Mouse (Mus musculus) heart, embryonic 12.5 days (tissue): Measurements from ENCODE around the gene Olfr31. TPM values are rescaled to one million over a fixed set of nuclear protein-coding genes. Genes with fewer than 3 reads are reported as not detected.

Experiments used
- polyA plus RNA-seq: library from polyadenylated mRNA; unstranded; fragments of >200 nt; fragmentation: Nextera tagmentation; extraction: Ambion mirVana; gene quantifications from 2 replicates; pipeline ENCODE4 v1.2.1, GENCODE M21; 2016

Gene Olfr31
- polyA plus RNA-seq, 1 experiment from 2014 or later = not detected

Other genes starting within 250 kb of the Olfr31 start
- 194 and 195 TPM in 2 replicates for gene Psmd6, start 201.8 kb upstream of the Olfr31 start, polyA plus RNA-seq
- not detected in 2 replicates for gene Olfr720, start 136.0 kb upstream of the Olfr31 start, polyA plus RNA-seq
- gene Il3ra, start 23.4 kb downstream of the Olfr31 start, polyA plus RNA-seq = 2.9 and 3.3 TPM in 2 replicates
- gene Olfr721-ps1, start 78.5 kb downstream of the Olfr31 start, polyA plus RNA-seq = not detected in 2 replicates